Mouse (Mus musculus) MN1 (cell line): Measurements from ENCODE around the gene 4930548H24Rik.
"Not testable (repeated sequence)": the region's sequence is repeated elsewhere in the genome, so short reads cannot be mapped to it uniquely, and the experiment has no call there.

Source experiments
- DNase-seq: peaks from one replicate; pipeline ENCODE4 v3.0.0-alpha.2; 2016; ENCODE audit warnings: low spot score

The 4930548H24Rik gene

GRCm38 (mm10) chr5:31485440-31485839 lies at the start of gene 4930548H24Rik:
4930548H24Rik (plus strand) TSS chr5:31485740.
- DNase-seq, result no peak

GRCm38 (mm10) chr5:31451336-31451735 lies 34.2 kb upstream of the 4930548H24Rik start:
- no peak for DNase-seq

- peak; percentile 95 for DNase-seq
Measured at GRCm38 (mm10) chr5:31451878-31452561, 33.5 kb upstream of the 4930548H24Rik start, which contains the start of gene Zfp512. Zfp512 (plus strand) TSS chr5:31452431.

GRCm38 (mm10) chr5:31452562-31452878 lies 33.0 kb upstream of the 4930548H24Rik start:
- no peak for DNase-seq

GRCm38 (mm10) chr5:31452886-31453410 lies 32.6 kb upstream of the 4930548H24Rik start:
- DNase-seq, result peak; percentile 21

- DNase-seq, result no peak
Measured at GRCm38 (mm10) chr5:31467798-31468197, 17.7 kb upstream of the 4930548H24Rik start.

- DNase-seq, result no peak
Measured at GRCm38 (mm10) chr5:31469711-31470110, 15.8 kb upstream of the 4930548H24Rik start.

GRCm38 (mm10) chr5:31470334-31470733 lies 15.2 kb upstream of the 4930548H24Rik start:
- peak; percentile 39 for DNase-seq

GRCm38 (mm10) chr5:31480536-31480935 lies 5.0 kb upstream of the 4930548H24Rik start:
- DNase-seq, result no peak

- DNase-seq, result no peak
Measured at GRCm38 (mm10) chr5:31487889-31488288, 2.3 kb downstream of the 4930548H24Rik start.

- DNase-seq, result no peak
Measured at GRCm38 (mm10) chr5:31489116-31489769, 3.7 kb downstream of the 4930548H24Rik start.

- no peak for DNase-seq
Measured at GRCm38 (mm10) chr5:31492031-31492430, 6.5 kb downstream of the 4930548H24Rik start.

- peak; percentile 95 for DNase-seq
Measured at GRCm38 (mm10) chr5:31494513-31495297, 9.2 kb downstream of the 4930548H24Rik start, which contains the start of gene Gpn1. Gpn1 (plus strand) TSS chr5:31494741.

GRCm38 (mm10) chr5:31504843-31505242 lies 19.3 kb downstream of the 4930548H24Rik start:
- no peak for DNase-seq

GRCm38 (mm10) chr5:31512481-31512880 lies 26.9 kb downstream of the 4930548H24Rik start:
- DNase-seq, result no peak

GRCm38 (mm10) chr5:31520556-31520955 lies 35.0 kb downstream of the 4930548H24Rik start:
- no peak for DNase-seq

- DNase-seq, result peak; percentile 82
Measured at GRCm38 (mm10) chr5:31526354-31527116, 41.0 kb downstream of the 4930548H24Rik start, which contains the start of gene Slc4a1ap. Slc4a1ap (plus strand) TSS chr5:31526995.

GRCm38 (mm10) chr5:31527117-31527680 lies 41.7 kb downstream of the 4930548H24Rik start:
- peak; percentile 34 for DNase-seq

GRCm38 (mm10) chr5:31527707-31528106 lies 42.2 kb downstream of the 4930548H24Rik start, which contains the start of gene Supt7l:
Supt7l (minus strand) TSS chr5:31527807.
- DNase-seq, result not testable (repeated sequence)

GRCm38 (mm10) chr5:31528560-31528959 lies 43.0 kb downstream of the 4930548H24Rik start:
- DNase-seq, result peak; percentile 24

GRCm38 (mm10) chr5:31535228-31535627 lies 49.7 kb downstream of the 4930548H24Rik start:
- peak; percentile 10 for DNase-seq
